Mouse (Mus musculus): Measurements from ENCODE around the gene Scgb3a1. TPM values are rescaled to one million over a fixed set of nuclear protein-coding genes. Genes with fewer than 3 reads are reported as not detected.

Gene Scgb3a1
- polyA plus RNA-seq (2012; rRNA removed), result 3.6 and 4.4 TPM in 2 replicates

DNA sequence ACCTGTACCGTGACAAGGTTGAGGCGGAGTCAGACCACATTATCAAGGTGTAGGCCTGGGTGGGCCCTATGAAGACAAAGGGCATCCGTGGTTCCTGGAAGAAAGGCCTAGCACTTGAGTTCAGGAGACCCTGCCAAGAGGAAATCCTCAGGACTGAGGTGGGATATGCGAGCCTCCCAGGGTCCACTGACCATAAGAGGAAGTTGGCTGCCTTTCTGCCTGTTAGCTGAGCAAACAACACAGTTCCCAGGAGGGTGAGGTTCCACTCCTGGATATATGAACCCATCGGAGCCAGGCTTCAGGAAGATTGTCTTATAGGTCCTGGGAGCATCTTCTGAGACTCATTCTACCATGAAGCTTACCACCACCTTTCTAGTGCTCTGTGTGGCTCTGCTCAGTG, at the start of gene Scgb3a1:
Gene Scgb3a1 (plus strand): TSS at position 301 of the 400 bp plus-strand sequence.

GRCm38 (mm10) chr11:49712555-49713335, 49.3 kb downstream of the Scgb3a1 start, which contains the start of gene Cnot6:
Gene Cnot6 (minus strand): TSS chr11:49712723.

Other genes with a start within 250 kb of the Scgb3a1 start
- not detected in 2 replicates for gene Olfr1389, start 240.5 kb upstream of the Scgb3a1 start, polyA plus RNA-seq (2012; rRNA removed)
- gene Olfr1388, start 227.0 kb upstream of the Scgb3a1 start, polyA plus RNA-seq (2012; rRNA removed), result 0.06 and 0.18 TPM in 2 replicates
- not detected in 2 replicates for gene Olfr1387, start 208.3 kb upstream of the Scgb3a1 start, polyA plus RNA-seq (2012; rRNA removed)
- not detected in 2 replicates for gene Olfr1386, start 198.6 kb upstream of the Scgb3a1 start, polyA plus RNA-seq (2012; rRNA removed)
- not detected in 2 replicates for gene Olfr1385, start 174.5 kb upstream of the Scgb3a1 start, polyA plus RNA-seq (2012; rRNA removed)
- not detected in 2 replicates for gene Olfr1384, start 156.9 kb upstream of the Scgb3a1 start, polyA plus RNA-seq (2012; rRNA removed)
- gene Olfr1383, start 144.0 kb upstream of the Scgb3a1 start, polyA plus RNA-seq (2012; rRNA removed), result not detected in 2 replicates
- not detected in 2 replicates for gene Olfr1382, start 135.4 kb upstream of the Scgb3a1 start, polyA plus RNA-seq (2012; rRNA removed)
- not detected in 2 replicates for gene Olfr1381, start 120.2 kb upstream of the Scgb3a1 start, polyA plus RNA-seq (2012; rRNA removed)
- gene Olfr1380, start 106.7 kb upstream of the Scgb3a1 start, polyA plus RNA-seq (2012; rRNA removed), result not detected in 2 replicates
- gene Flt4, start 54.3 kb upstream of the Scgb3a1 start, polyA plus RNA-seq (2012; rRNA removed), result 22.5 TPM in 2 replicates
- gene Cnot6, start 49.1 kb downstream of the Scgb3a1 start, polyA plus RNA-seq (2012; rRNA removed), result 20.1 and 21.7 TPM in 2 replicates
- 11.0 and 14.4 TPM in 2 replicates for gene Gfpt2, start 130.6 kb downstream of the Scgb3a1 start, polyA plus RNA-seq (2012; rRNA removed)
- 22.2 and 27.5 TPM in 2 replicates for gene Mapk9, start 183.1 kb downstream of the Scgb3a1 start, polyA plus RNA-seq (2012; rRNA removed)
- 0.67 and 1.0 TPM in 2 replicates for gene Rasgef1c, start 238.2 kb downstream of the Scgb3a1 start, polyA plus RNA-seq (2012; rRNA removed)

All from ovary, adult 2 months (tissue).